Mouse (Mus musculus): ENCODE data around the gene Stk11. TPM values are rescaled to one million over a fixed set of nuclear protein-coding genes. Genes with fewer than 3 reads are reported as not detected.

Gene Stk11
- polyA plus RNA-seq, 1 experiment, result 124 TPM

GRCm38 (mm10) chr10:80116927-80117691 lies 1.5 kb downstream of the Stk11 start:
- H3K4me3 ChIP-seq (ENCODE audit: low read depth, low read length), result peak overlapping the region; percentile 87
- WGBS, result 2% methylated on average over 30 of the region's 30 CpGs
- H3K4me1 ChIP-seq (ENCODE audit: control insufficient read depth, insufficient read depth, insufficient read length, low read length), result peaks cover 20% of the 10 kb centered on the region
- peak overlapping the region; percentile 17 for H3K27ac ChIP-seq (ENCODE audit: insufficient read depth, low read depth, low read length)
- TF ChIP-seq CTCF (IDR thresholded peaks at IDR 0.05; ENCODE audit: extremely low read depth, insufficient read length, insufficient replicate concordance, low read depth, low read length) (no peak), POLR2A (IDR thresholded peaks at IDR 0.05; ENCODE audit: low read depth, low read length) (no peak; the same call in 1 of the 2 replicates)
- peaks cover 16% of the 10 kb centered on the region for H3K36me3 ChIP-seq (ENCODE audit: control insufficient read depth, insufficient read depth, low read length)
- no peaks in the 10 kb centered on the region for H3K27me3 ChIP-seq (ENCODE audit: control insufficient read depth, insufficient read depth, low read length)

DNA sequence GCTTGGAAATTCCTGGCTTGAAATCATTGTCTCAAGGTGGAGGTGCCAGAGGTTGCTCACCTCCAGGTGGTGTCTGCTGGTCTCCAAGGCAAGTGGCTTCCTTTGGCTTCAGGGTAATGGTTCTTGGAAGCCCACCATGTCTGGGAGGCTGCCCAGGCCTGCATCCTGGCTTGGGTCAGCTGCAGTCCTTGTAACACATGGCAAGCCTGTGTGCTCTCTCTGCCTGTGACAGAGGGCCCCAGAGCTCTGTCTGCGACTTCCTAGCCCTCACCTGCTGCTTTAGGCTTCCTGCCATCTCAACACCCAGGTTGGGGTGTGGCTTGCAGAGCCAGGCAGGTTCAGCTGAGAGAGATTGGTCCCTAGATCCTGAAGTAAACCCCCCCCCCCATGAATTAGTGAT lies 2.1 kb downstream of the Stk11 start:
- H3K27ac ChIP-seq (ENCODE audit: insufficient read depth, low read depth, low read length), result peak overlapping the region; percentile 17

DNA sequence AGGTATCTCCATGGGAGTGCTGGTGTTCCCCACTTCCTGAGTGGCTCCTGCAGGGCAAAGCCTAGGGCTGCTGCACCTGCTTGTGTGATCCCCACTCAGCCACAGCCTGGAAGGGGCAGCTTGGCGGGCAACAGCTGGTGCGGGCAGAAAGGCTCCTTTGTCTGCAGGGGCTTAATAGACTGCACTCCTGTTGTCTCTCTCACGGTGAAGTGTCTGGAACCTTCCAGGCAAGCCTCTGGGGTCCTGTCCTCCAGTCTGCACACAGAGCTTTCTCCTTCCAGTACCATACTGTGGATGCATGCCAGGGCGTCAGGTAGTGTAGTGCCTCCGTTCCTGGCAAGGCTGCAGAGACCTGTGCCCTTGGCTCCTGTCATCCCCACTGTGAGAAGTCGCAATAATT lies 2.9 kb downstream of the Stk11 start:
- H3K27me3 ChIP-seq (ENCODE audit: control insufficient read depth, insufficient read depth, low read length), result no peaks in the 10 kb centered on the region
- H3K4me3 ChIP-seq (ENCODE audit: low read depth, low read length), result no peak overlapping the region
- TF ChIP-seq POLR2A (IDR thresholded peaks at IDR 0.05; ENCODE audit: low read depth, low read length) (no peak), CTCF (IDR thresholded peaks at IDR 0.05; ENCODE audit: extremely low read depth, insufficient read length, insufficient replicate concordance, low read depth, low read length) (no peak)
- no peak overlapping the region for H3K27ac ChIP-seq (ENCODE audit: insufficient read depth, low read depth, low read length)
- H3K4me1 ChIP-seq (ENCODE audit: control insufficient read depth, insufficient read depth, insufficient read length, low read length), result peaks cover 19% of the 10 kb centered on the region
- H3K36me3 ChIP-seq (ENCODE audit: control insufficient read depth, insufficient read depth, low read length), result peaks cover 17% of the 10 kb centered on the region
- WGBS, result 58% methylated on average over 6 of the region's 6 CpGs

More for the DNA sequence above, 2.1 kb downstream of the Stk11 start:
- no peaks in the 10 kb centered on the region for H3K27me3 ChIP-seq (ENCODE audit: control insufficient read depth, insufficient read depth, low read length)
- H3K36me3 ChIP-seq (ENCODE audit: control insufficient read depth, insufficient read depth, low read length), result peaks cover 17% of the 10 kb centered on the region
- peak overlapping the region; percentile 87 for H3K4me3 ChIP-seq (ENCODE audit: low read depth, low read length)
- TF ChIP-seq CTCF (IDR thresholded peaks at IDR 0.05; ENCODE audit: extremely low read depth, insufficient read length, insufficient replicate concordance, low read depth, low read length) (no peak), POLR2A (IDR thresholded peaks at IDR 0.05; ENCODE audit: low read depth, low read length) (no peak)
- peaks cover 20% of the 10 kb centered on the region for H3K4me1 ChIP-seq (ENCODE audit: control insufficient read depth, insufficient read depth, insufficient read length, low read length)
- 7% methylated on average over 1 of the region's 1 CpGs for WGBS

DNA sequence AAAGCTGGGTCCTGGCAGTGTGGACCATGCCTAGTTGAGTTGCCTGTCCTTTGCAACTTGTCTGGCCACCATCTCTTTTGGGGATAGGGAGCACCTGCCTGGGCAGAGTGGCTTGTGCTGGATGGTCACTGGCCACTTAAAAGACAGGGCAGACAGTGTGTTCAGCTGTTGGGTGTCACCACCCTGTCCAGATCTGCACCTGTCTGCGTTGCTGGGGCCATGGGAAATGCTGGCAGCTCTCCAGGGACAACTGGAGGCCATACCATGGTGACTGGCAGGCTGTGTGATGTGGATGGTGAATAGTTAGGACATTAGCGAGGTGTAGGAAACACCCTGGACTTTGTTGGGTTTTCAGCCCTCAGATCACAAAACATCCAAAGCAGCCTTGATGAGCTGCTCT lies 4.5 kb downstream of the Stk11 start:
- Histone ChIP-seq H3K4me1 (ENCODE audit: control insufficient read depth, insufficient read depth, insufficient read length, low read length) (peaks cover 17% of the 10 kb centered on the region), H3K36me3 (ENCODE audit: control insufficient read depth, insufficient read depth, low read length) (peaks cover 21% of the 10 kb centered on the region), H3K27ac (ENCODE audit: insufficient read depth, low read depth, low read length) (no peak overlapping the region), H3K4me3 (ENCODE audit: low read depth, low read length) (no peak overlapping the region), H3K27me3 (ENCODE audit: control insufficient read depth, insufficient read depth, low read length) (no peaks in the 10 kb centered on the region)
- WGBS, result 34% methylated on average over 2 of the region's 2 CpGs
- TF ChIP-seq CTCF (IDR thresholded peaks at IDR 0.05; ENCODE audit: extremely low read depth, insufficient read length, insufficient replicate concordance, low read depth, low read length) (no peak), POLR2A (IDR thresholded peaks at IDR 0.05; ENCODE audit: low read depth, low read length) (no peak)

GRCm38 (mm10) chr10:80121639-80122038 lies 6.0 kb downstream of the Stk11 start:
- TF ChIP-seq POLR2A (IDR thresholded peaks at IDR 0.05; ENCODE audit: low read depth, low read length), result no peak
- no peak for TF ChIP-seq CTCF (IDR thresholded peaks at IDR 0.05; ENCODE audit: extremely low read depth, insufficient read length, insufficient replicate concordance, low read depth, low read length)
- Histone ChIP-seq H3K27me3 (ENCODE audit: control insufficient read depth, insufficient read depth, low read length) (no peaks in the 10 kb centered on the region), H3K4me3 (ENCODE audit: low read depth, low read length) (no peak overlapping the region), H3K27ac (ENCODE audit: insufficient read depth, low read depth, low read length) (no peak overlapping the region), H3K4me1 (ENCODE audit: control insufficient read depth, insufficient read depth, insufficient read length, low read length) (peaks cover 17% of the 10 kb centered on the region), H3K36me3 (ENCODE audit: control insufficient read depth, insufficient read depth, low read length) (peaks cover 32% of the 10 kb centered on the region)
- 75% methylated on average over 2 of the region's 2 CpGs for WGBS

GRCm38 (mm10) chr10:80123932-80124562 lies 8.4 kb downstream of the Stk11 start:
- WGBS, result 86% methylated on average over 9 of the region's 9 CpGs
- no peak for TF ChIP-seq CTCF (IDR thresholded peaks at IDR 0.05; ENCODE audit: extremely low read depth, insufficient read length, insufficient replicate concordance, low read depth, low read length)
- no peak for TF ChIP-seq POLR2A (IDR thresholded peaks at IDR 0.05; ENCODE audit: low read depth, low read length)
- Histone ChIP-seq H3K27me3 (ENCODE audit: control insufficient read depth, insufficient read depth, low read length) (no peaks in the 10 kb centered on the region), H3K36me3 (ENCODE audit: control insufficient read depth, insufficient read depth, low read length) (peaks cover 50% of the 10 kb centered on the region), H3K4me1 (ENCODE audit: control insufficient read depth, insufficient read depth, insufficient read length, low read length) (peaks cover 3% of the 10 kb centered on the region; the same call in 1 of the 2 replicates), H3K4me3 (ENCODE audit: low read depth, low read length) (no peak overlapping the region), H3K27ac (ENCODE audit: insufficient read depth, low read depth, low read length) (no peak overlapping the region)

- H3K27ac ChIP-seq (ENCODE audit: insufficient read depth, low read depth, low read length), result no peak overlapping the region
- WGBS, result 96% methylated on average over 8 of the region's 8 CpGs
- H3K4me1 ChIP-seq (ENCODE audit: control insufficient read depth, insufficient read depth, insufficient read length, low read length), result peaks cover 13% of the 10 kb centered on the region
- TF ChIP-seq POLR2A (IDR thresholded peaks at IDR 0.05; ENCODE audit: low read depth, low read length), result no peak
- TF ChIP-seq CTCF (IDR thresholded peaks at IDR 0.05; ENCODE audit: extremely low read depth, insufficient read length, insufficient replicate concordance, low read depth, low read length), result no peak
- peaks cover 61% of the 10 kb centered on the region for H3K36me3 ChIP-seq (ENCODE audit: control insufficient read depth, insufficient read depth, low read length)
- no peak overlapping the region for H3K4me3 ChIP-seq (ENCODE audit: low read depth, low read length)
- no peaks in the 10 kb centered on the region for H3K27me3 ChIP-seq (ENCODE audit: control insufficient read depth, insufficient read depth, low read length)
Observed at GRCm38 (mm10) chr10:80127920-80128319, 12.3 kb downstream of the Stk11 start.
